Mouse (Mus musculus) heart, embryonic 15.5 days (tissue): ENCODE results near the gene Hnrnpk. TPM values are rescaled to one million over a fixed set of nuclear protein-coding genes. Genes with fewer than 3 reads are reported as not detected.
A peak's percentile ranks its signal among the peaks of the same experiment; 100 is the strongest.
"Not testable (repeated sequence)": the region's sequence is repeated elsewhere in the genome, so short reads cannot be mapped to it uniquely, and the experiment has no call there.

Experiments
- ATAC-seq: fragments of 200-750 bp; cut with Nextera tagmentation; replicated peaks from 2 replicates; pipeline ENCODE4 v1.8.0; 2017; ENCODE audit warnings: low read depth, moderate TSS enrichment; ENCODE audit not compliant: insufficient number of reproducible peaks, insufficient read depth, low FRiP score
- H3K27ac ChIP-seq: fragments of 300-500 bp; sonication (generic); 2 replicates; pipeline ENCODE4 v1.5.1; 2015; ENCODE audit warnings: mild to moderate bottlenecking, inconsistent platforms
- H3K27me3 ChIP-seq: fragments of 300-500 bp; sonication (generic); 2 replicates; pipeline ENCODE4 v1.6.1; 2015; ENCODE audit warnings: inconsistent platforms
- H3K36me3 ChIP-seq: fragments of 300-500 bp; sonication (generic); 2 replicates; pipeline ENCODE4 v1.6.1; 2015; ENCODE audit warnings: mild to moderate bottlenecking, inconsistent platforms
- H3K4me1 ChIP-seq: fragments of 300-500 bp; sonication (generic); replicated peaks from 2 replicates; pipeline ENCODE4 v1.6.1; 2015; ENCODE audit warnings: inconsistent platforms
- H3K4me2 ChIP-seq: fragments of 300-500 bp; sonication (generic); 2 replicates; pipeline ENCODE4 v1.6.1; 2015; ENCODE audit warnings: inconsistent platforms, mild to moderate bottlenecking, moderate library complexity
- H3K4me3 ChIP-seq: fragments of 300-500 bp; sonication (generic); 2 replicates; pipeline ENCODE4 v1.5.1; 2015; ENCODE audit warnings: mild to moderate bottlenecking, inconsistent platforms
- H3K9ac ChIP-seq: fragments of 300-500 bp; sonication (generic); 2 replicates; pipeline ENCODE4 v1.6.1; 2015; ENCODE audit warnings: mild to moderate bottlenecking, inconsistent platforms
- H3K9me3 ChIP-seq: fragments of 300-500 bp; sonication (generic); replicated peaks from 2 replicates; pipeline ENCODE4 v1.6.1; 2016; ENCODE audit warnings: inconsistent platforms
- whole genome bisulfite sequencing: fragments of 180-500 bp; shearing (Covaris S2); methylation state at CpG from one replicate; pipeline ENCODE4 v1.1.7; 2015; ENCODE audit warnings: mixed read lengths; 5-methylcytosine and 5-hydroxymethylcytosine counted together
- polyA plus RNA-seq: library from polyadenylated mRNA; unstranded; fragments of >200 nt; fragmentation: Nextera tagmentation; extraction: Ambion mirVana; gene quantifications from 2 replicates; pipeline ENCODE4 v1.2.1, GENCODE M21; 2015

The Hnrnpk gene
- polyA plus RNA-seq, 1 experiment from 2014 or later = 888 TPM

GRCm38 (mm10) chr13:58387948-58388347 lies 15.2 kb downstream of the Hnrnpk start:
- peaks cover 22% of the 10 kb centered on the region for H3K36me3 ChIP-seq
- H3K27me3 ChIP-seq = no peaks in the 10 kb centered on the region
- no peak overlapping the region for H3K27ac ChIP-seq
- ATAC-seq = no peak
- H3K4me3 ChIP-seq = no peak overlapping the region
- peaks cover 12% of the 10 kb centered on the region for H3K4me1 ChIP-seq
- no peak overlapping the region for H3K9ac ChIP-seq
- no peak overlapping the region for H3K4me2 ChIP-seq
- WGBS = 14% methylated on average over 7 of the region's 7 CpGs
- no peaks in the 10 kb centered on the region for H3K9me3 ChIP-seq

DNA sequence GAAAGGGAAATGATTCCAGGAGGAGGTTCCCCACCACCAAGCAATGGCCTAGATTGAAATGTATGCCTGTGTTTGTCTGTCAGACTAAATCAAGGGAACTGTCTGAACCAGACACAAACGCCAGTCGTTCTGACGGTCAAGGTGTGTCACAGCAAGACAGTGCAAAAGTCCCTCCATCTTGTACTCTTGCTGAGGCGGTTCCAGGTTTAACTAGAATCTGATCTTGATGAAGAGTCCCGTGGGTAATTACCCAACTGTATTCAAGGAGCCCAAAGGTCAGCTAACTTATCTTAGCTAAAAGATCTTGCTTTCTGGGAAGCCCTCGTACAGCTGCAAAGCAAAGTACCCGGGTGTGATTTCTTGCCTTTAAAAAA lies 17.6 kb downstream of the Hnrnpk start:
- Histone ChIP-seq H3K9me3 (peaks cover 3% of the 10 kb centered on the region; the same call in 1 of the 2 replicates), H3K4me2 (peak overlapping the region; percentile 95), H3K27ac (peak overlapping the region; percentile 27; the same call in 1 of the 2 replicates), H3K9ac (peak overlapping the region; percentile 80; the same call in 1 of the 2 replicates), H3K4me1 (peaks cover 12% of the 10 kb centered on the region), H3K27me3 (no peaks in the 10 kb centered on the region), H3K4me3 (peak overlapping the region; percentile 83), H3K36me3 (peaks cover 25% of the 10 kb centered on the region)
- WGBS = 71% methylated on average over 7 of the region's 7 CpGs
- no peak for ATAC-seq

GRCm38 (mm10) chr13:58384779-58385546 lies 18.2 kb downstream of the Hnrnpk start, which contains the start of gene 2210016F16Rik:
Gene 2210016F16Rik (minus strand): TSS chr13:58385225.
- H3K4me3 ChIP-seq = peak within 1 kb of the TSS; percentile 83
- H3K9ac ChIP-seq = peak within 1 kb of the TSS; percentile 80
- peaks cover 3% of the 10 kb centered on the region; the same call in 1 of the 2 replicates for H3K9me3 ChIP-seq
- H3K4me1 ChIP-seq = peaks cover 12% of the 10 kb centered on the region
- peaks cover 25% of the 10 kb centered on the region for H3K36me3 ChIP-seq
- peak within 1 kb of the TSS; percentile 27 for H3K27ac ChIP-seq
- H3K27me3 ChIP-seq = no peaks in the 10 kb centered on the region
- peak; percentile 73 for ATAC-seq
- peak within 1 kb of the TSS; percentile 95 for H3K4me2 ChIP-seq
- 2% methylated on average over 80 of the region's 80 CpGs for WGBS

DNA sequence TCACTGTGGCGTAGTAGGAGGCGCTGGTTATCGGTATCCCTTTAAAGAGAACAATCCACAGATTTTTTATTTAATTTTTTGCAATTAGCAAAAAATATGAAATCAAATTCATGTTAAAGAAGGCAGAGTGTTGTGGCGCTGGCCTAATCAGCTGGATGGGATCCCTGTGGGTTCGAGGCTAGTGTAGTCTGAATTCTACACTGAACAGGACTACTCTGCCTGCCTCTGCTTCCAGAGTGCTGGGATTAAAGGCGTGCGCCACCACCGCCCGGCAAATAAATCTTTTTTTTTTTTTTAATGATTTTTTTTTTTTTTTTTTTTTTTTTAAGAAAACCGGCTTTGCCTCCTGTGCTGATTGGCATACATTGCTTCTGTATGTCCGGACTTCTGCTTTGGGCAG lies 18.8 kb downstream of the Hnrnpk start:
- Histone ChIP-seq H3K27me3 (no peaks in the 10 kb centered on the region), H3K9ac (peak overlapping the region; percentile 80), H3K9me3 (peaks cover 3% of the 10 kb centered on the region; the same call in 1 of the 2 replicates), H3K27ac (no peak overlapping the region), H3K36me3 (peaks cover 27% of the 10 kb centered on the region), H3K4me1 (peaks cover 12% of the 10 kb centered on the region), H3K4me3 (peak overlapping the region; percentile 83), H3K4me2 (peak overlapping the region; percentile 95)
- 54% methylated on average over 11 of the region's 11 CpGs for WGBS
- no peak for ATAC-seq

DNA sequence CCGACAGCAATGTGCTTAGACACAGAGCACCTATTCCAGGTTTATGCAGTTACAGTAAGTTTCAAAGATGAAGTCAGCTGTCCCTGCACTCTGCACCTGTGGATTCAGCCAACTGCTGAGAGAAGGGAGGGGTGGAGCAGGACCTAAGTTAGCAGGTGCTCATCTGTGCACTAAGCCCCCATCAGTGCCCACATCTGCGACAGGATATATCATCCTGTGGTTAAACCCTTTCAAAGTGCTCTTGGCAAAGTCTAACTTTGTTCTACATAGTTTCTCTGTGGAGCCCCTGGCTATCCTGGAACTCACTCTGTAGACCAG lies 30.0 kb downstream of the Hnrnpk start:
- 78% methylated on average over 2 of the region's 2 CpGs for WGBS

GRCm38 (mm10) chr13:58372278-58373152 lies 30.6 kb downstream of the Hnrnpk start:
- 73% methylated on average over 5 of the region's 5 CpGs for WGBS
- no peak for ATAC-seq
- no peak overlapping the region for H3K4me3 ChIP-seq

More for the DNA sequence above, 30.0 kb downstream of the Hnrnpk start:
- no peaks in the 10 kb centered on the region for H3K36me3 ChIP-seq
- no peak overlapping the region for H3K9ac ChIP-seq
- no peaks in the 10 kb centered on the region for H3K9me3 ChIP-seq
- H3K27me3 ChIP-seq = no peaks in the 10 kb centered on the region
- ATAC-seq = no peak
- no peak overlapping the region for H3K4me3 ChIP-seq
- no peaks in the 10 kb centered on the region for H3K4me1 ChIP-seq
- H3K4me2 ChIP-seq = no peak overlapping the region
- H3K27ac ChIP-seq = no peak overlapping the region

DNA sequence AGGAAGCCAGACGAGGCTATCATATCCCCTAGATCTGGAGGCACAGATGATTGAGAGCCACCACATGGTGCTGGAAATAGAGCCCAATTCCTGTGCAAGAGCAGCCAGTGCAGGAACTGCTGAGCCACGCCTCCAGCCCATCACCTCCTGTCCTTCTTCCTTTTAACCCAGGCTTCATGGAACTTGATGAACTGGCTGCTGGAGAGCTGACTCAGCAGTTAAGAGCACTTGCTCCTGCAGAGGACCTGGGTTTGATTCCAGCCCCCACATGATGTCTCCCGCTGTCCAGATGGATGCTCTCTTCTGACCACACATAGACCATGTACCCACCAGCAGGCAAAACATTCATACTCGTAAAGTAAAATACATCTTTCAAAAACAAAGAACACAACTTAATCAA lies 34.3 kb downstream of the Hnrnpk start:
- no peak for ATAC-seq
- H3K9me3 ChIP-seq = no peaks in the 10 kb centered on the region
- no peak overlapping the region for H3K4me2 ChIP-seq
- H3K4me1 ChIP-seq = no peaks in the 10 kb centered on the region
- H3K4me3 ChIP-seq = no peak overlapping the region
- H3K36me3 ChIP-seq = no peaks in the 10 kb centered on the region
- no peak overlapping the region for H3K9ac ChIP-seq
- no peaks in the 10 kb centered on the region for H3K27me3 ChIP-seq
- 56% methylated on average over 4 of the region's 4 CpGs for WGBS
- no peak overlapping the region for H3K27ac ChIP-seq

More at GRCm38 (mm10) chr13:58372278-58373152, 30.6 kb downstream of the Hnrnpk start:
- no peaks in the 10 kb centered on the region for H3K4me1 ChIP-seq
- H3K9ac ChIP-seq = no peak overlapping the region
- no peaks in the 10 kb centered on the region for H3K9me3 ChIP-seq
- H3K27me3 ChIP-seq = no peaks in the 10 kb centered on the region
- H3K27ac ChIP-seq = no peak overlapping the region
- H3K4me2 ChIP-seq = no peak overlapping the region
- H3K36me3 ChIP-seq = no peaks in the 10 kb centered on the region

DNA sequence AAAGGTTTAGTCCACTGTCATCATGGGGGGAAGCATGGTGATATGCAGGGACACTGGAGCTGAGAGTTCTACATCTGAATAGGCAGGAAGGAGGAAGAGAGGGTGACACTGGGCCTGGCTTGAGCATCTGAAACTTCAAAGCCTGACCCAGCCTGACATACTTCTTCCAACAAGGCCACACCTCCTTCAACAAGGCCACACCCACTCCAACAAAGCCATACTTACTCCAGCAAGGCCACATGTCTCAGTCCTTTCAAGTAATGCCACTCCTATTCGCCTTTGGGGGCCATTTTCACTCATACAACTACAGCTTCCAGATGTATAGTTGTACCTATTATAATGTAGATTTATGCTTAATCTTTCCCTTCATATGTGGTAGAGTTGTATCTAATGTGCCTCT lies 35.5 kb downstream of the Hnrnpk start:
- WGBS = 63% methylated on average over 1 of the region's 1 CpGs
- no peaks in the 10 kb centered on the region for H3K9me3 ChIP-seq
- H3K27me3 ChIP-seq = no peaks in the 10 kb centered on the region
- no peaks in the 10 kb centered on the region for H3K36me3 ChIP-seq
- no peak for ATAC-seq
- no peak overlapping the region for H3K9ac ChIP-seq
- no peaks in the 10 kb centered on the region for H3K4me1 ChIP-seq
- no peak overlapping the region for H3K27ac ChIP-seq
- H3K4me2 ChIP-seq = no peak overlapping the region
- no peak overlapping the region for H3K4me3 ChIP-seq

GRCm38 (mm10) chr13:58366373-58366772 lies 36.8 kb downstream of the Hnrnpk start:
- WGBS = 90% methylated on average over 3 of the region's 3 CpGs
- Histone ChIP-seq H3K36me3 (no peaks in the 10 kb centered on the region), H3K4me1 (no peaks in the 10 kb centered on the region), H3K9ac (no peak overlapping the region), H3K27ac (no peak overlapping the region), H3K27me3 (no peaks in the 10 kb centered on the region), H3K4me2 (no peak overlapping the region), H3K9me3 (no peaks in the 10 kb centered on the region), H3K4me3 (no peak overlapping the region)
- no peak for ATAC-seq

- not testable (repeated sequence) for H3K36me3 ChIP-seq, H3K9me3 ChIP-seq, H3K9ac ChIP-seq, H3K27ac ChIP-seq, H3K4me1 ChIP-seq, H3K27me3 ChIP-seq, ATAC-seq, H3K4me2 ChIP-seq, H3K4me3 ChIP-seq
- 76% methylated on average over 8 of the region's 8 CpGs for WGBS
These were observed 38.0 kb downstream of the Hnrnpk start for GRCm38 (mm10) chr13:58365179-58365578.

DNA sequence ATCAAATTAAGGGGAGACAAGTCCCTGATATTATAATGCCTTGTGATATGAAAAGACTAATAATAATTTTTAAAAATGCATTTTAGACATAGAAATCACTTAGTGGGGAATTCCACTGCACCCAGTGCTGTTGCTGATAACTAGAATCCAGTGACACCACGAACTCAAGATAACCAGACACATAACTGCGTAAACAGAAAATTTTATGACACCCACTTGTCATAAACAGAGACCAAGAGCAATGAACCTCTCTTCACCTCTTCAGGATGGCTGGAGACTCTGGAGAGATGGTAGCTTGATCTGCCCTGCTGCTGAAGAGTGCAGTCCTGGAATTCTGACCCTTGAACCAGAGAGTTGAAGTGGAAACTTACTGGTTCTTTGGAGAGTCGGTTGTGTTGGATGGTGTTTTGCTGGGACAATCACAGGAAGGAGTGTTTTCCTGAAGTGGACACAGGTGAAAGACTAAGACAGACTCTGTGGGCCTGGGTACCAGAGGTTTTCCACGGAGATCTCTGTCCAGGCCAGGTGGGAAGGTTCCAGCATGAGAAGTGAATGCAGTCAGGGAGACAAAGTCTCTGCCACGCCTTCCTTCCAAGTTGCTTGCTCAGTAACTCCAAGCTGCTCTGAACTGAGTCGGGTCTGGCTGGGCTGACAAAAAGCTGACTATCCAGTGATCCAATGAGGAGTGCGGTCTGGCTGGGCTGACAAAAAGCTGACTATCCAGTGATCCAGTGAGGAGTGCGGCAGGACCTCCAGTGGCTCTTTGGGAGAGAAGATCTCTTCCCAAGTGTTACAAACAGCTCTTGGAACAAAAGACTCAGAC lies 38.6 kb downstream of the Hnrnpk start:
- Histone ChIP-seq H3K36me3 (no peaks in the 10 kb centered on the region), H3K27me3 (no peaks in the 10 kb centered on the region), H3K4me1 (no peaks in the 10 kb centered on the region), H3K4me2 (no peak overlapping the region), H3K9me3 (no peaks in the 10 kb centered on the region), H3K27ac (no peak overlapping the region), H3K9ac (no peak overlapping the region), H3K4me3 (no peak overlapping the region)
- WGBS = 73% methylated on average over 8 of the region's 8 CpGs
- ATAC-seq = no peak
